9 mouse cellular contexts compared by ENCODE assay signal in the genomic region with DNA sequence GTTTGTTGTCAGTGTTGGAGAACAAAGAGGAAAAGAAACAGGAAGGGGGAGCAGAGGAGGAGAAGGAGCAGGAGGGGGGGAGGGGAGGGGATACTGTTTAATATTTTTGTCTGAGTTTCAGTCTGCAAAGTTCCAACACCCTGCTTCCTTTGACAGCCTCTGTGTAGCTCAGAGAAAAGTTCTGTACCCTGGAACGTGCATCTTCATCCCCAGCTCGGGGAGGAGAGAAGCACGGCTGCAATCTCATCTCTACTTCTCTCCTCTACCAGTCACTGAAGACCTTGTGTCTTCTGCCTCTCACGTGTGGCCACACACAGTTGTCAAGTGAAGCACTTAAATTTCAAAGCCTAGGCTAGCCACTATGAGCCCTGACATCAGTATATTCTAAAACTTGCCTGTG. TPM values are rescaled to one million over a fixed set of nuclear protein-coding genes. Genes with fewer than 3 reads are reported as not detected.
A peak's percentile ranks its signal among the peaks of the same experiment; 100 is the strongest.
DNase-seq lines count a peak whose midpoint lies in the region; ATAC-seq and TF ChIP-seq lines count a peak whose summit lies in the region.
"Had no signal": no experiment of that assay in that cellular context is flagged by ENCODE, and none has a peak within 500 bp of the region (broad histone marks: within the 10 kb centered on the region; RNA-seq: fewer than 3 reads in every experiment).

No protein-coding gene starts in this region.

- peak overlapping the region; percentile 57 for H3K4me2 ChIP-seq in heart, embryonic 16.5 days (ENCODE audit: low read depth, low read length)
- peak overlapping the region; percentile 33; the same call in 1 of the 2 replicates for H3K4me2 ChIP-seq in forebrain, embryonic 14.5 days (ENCODE audit: low read length)
- H3K4me2 ChIP-seq in liver, postnatal 0 days (ENCODE audit: low read depth, low read length) = peak overlapping the region; percentile 44; the same call in 1 of the 2 replicates

- H3K4me1 ChIP-seq in heart, embryonic 16.5 days (ENCODE audit: control insufficient read depth, insufficient read depth, low read length) = no peaks in the 10 kb centered on the region
- no peaks in the 10 kb centered on the region for H3K4me1 ChIP-seq in brown adipose tissue, adult 24 weeks (ENCODE audit: control insufficient read depth, insufficient read depth, insufficient read length, low read length)
- H3K4me1 ChIP-seq in forebrain, embryonic 14.5 days (ENCODE audit: control insufficient read depth, insufficient read depth, low read length) = no peaks in the 10 kb centered on the region
- no peaks in the 10 kb centered on the region for H3K4me1 ChIP-seq in liver, postnatal 0 days (ENCODE audit: insufficient read depth)
- H3K4me1 ChIP-seq in thymus, adult 2 months (replicated peaks; ENCODE audit: control insufficient read depth, insufficient read depth, low read length) = no peaks in the 10 kb centered on the region

- H3K9me3 ChIP-seq in heart, embryonic 16.5 days (replicated peaks; ENCODE audit: control insufficient read depth, low read length) = peaks cover 10% of the 10 kb centered on the region
- no peaks in the 10 kb centered on the region for H3K9me3 ChIP-seq in forebrain, embryonic 14.5 days (replicated peaks; ENCODE audit: control insufficient read depth, low read length)
- H3K9me3 ChIP-seq in liver, postnatal 0 days (ENCODE audit: low read length) = no peaks in the 10 kb centered on the region

- ATAC-seq in heart, embryonic 16.5 days (replicated peaks; ENCODE audit: extremely low read depth, insufficient read depth, low FRiP score) = no peak
- ATAC-seq in forebrain, embryonic 14.5 days = no peak
- ATAC-seq in liver, postnatal 0 days = no peak

- TF ChIP-seq EP300 in liver, postnatal 0 days (IDR thresholded peaks at IDR 0.05; ENCODE audit: low read depth) = no peak

- no peak for TF ChIP-seq CTCF in liver, postnatal 0 days (IDR thresholded peaks at IDR 0.05; ENCODE audit: low read depth)
- TF ChIP-seq CTCF in thymus, adult 2 months (IDR thresholded peaks at IDR 0.05; ENCODE audit: borderline replicate concordance, control insufficient read depth, extremely low read depth, insufficient read depth, low read length, poor library complexity) = no peak

- WGBS in heart, embryonic 16.5 days = 22% methylated on average over 4 of the region's 4 CpGs
- 43% methylated on average over 4 of the region's 4 CpGs for WGBS in forebrain, embryonic 14.5 days
- 48% methylated on average over 4 of the region's 4 CpGs for WGBS in liver, postnatal 0 days (ENCODE audit: insufficient replicate concordance)
- 27% methylated on average over 4 of the region's 4 CpGs for WGBS in thymus, adult 2 months

- no peak overlapping the region; the same call in 1 of the 2 replicates for H3K9ac ChIP-seq in heart, embryonic 16.5 days (ENCODE audit: low read length)
- H3K9ac ChIP-seq in forebrain, embryonic 14.5 days (ENCODE audit: low read length) = 0 out of 2 replicates have a peak overlapping the region, but pooled peaks have one; percentile 32
- no peak overlapping the region for H3K9ac ChIP-seq in liver, postnatal 0 days (replicated peaks)

- no peaks in the 10 kb centered on the region for H3K27me3 ChIP-seq in heart, embryonic 16.5 days (ENCODE audit: control insufficient read depth, insufficient read depth, low read length)
- no peaks in the 10 kb centered on the region for H3K27me3 ChIP-seq in forebrain, embryonic 14.5 days (replicated peaks; ENCODE audit: control insufficient read depth, insufficient read depth, low read length)
- no peaks in the 10 kb centered on the region for H3K27me3 ChIP-seq in liver, postnatal 0 days (ENCODE audit: insufficient read depth, low read length)
- H3K27me3 ChIP-seq in thymus, adult 2 months (ENCODE audit: control insufficient read depth, insufficient read depth, low read length) = no peaks in the 10 kb centered on the region

- peak overlapping the region; percentile 30 for H3K4me3 ChIP-seq in heart, embryonic 16.5 days (ENCODE audit: low read length)
- 0 out of 2 replicates have a peak overlapping the region, but pooled peaks have one; percentile 21 for H3K4me3 ChIP-seq in brown adipose tissue, adult 24 weeks (ENCODE audit: insufficient read depth, low read depth, low read length)
- H3K4me3 ChIP-seq in forebrain, embryonic 14.5 days (ENCODE audit: low read depth, low read length) = no peak overlapping the region
- no peak overlapping the region for H3K4me3 ChIP-seq in liver, postnatal 0 days (ENCODE audit: low read depth, low read length)
- no peak overlapping the region for H3K4me3 ChIP-seq in thymus, adult 2 months (ENCODE audit: control insufficient read depth, insufficient read depth, low read length)

- no peaks in the 10 kb centered on the region for H3K36me3 ChIP-seq in heart, embryonic 16.5 days (ENCODE audit: control insufficient read depth, insufficient read depth)
- no peaks in the 10 kb centered on the region for H3K36me3 ChIP-seq in forebrain, embryonic 14.5 days (ENCODE audit: control insufficient read depth, insufficient read depth, low read length)
- no peaks in the 10 kb centered on the region for H3K36me3 ChIP-seq in liver, postnatal 0 days (replicated peaks; ENCODE audit: insufficient read depth, low read length)
- H3K36me3 ChIP-seq in thymus, adult 2 months (ENCODE audit: control insufficient read depth, insufficient read depth, low read length) = no peaks in the 10 kb centered on the region

- H3K27ac ChIP-seq in heart, embryonic 16.5 days (ENCODE audit: low read length) = no peak overlapping the region
- H3K27ac ChIP-seq in brown adipose tissue, adult 24 weeks (replicated peaks; ENCODE audit: low read depth, low read length) = no peak overlapping the region
- H3K27ac ChIP-seq in forebrain, embryonic 14.5 days (ENCODE audit: low read depth, low read length) = no peak overlapping the region
- no peak overlapping the region for H3K27ac ChIP-seq in liver, postnatal 0 days (ENCODE audit: low read depth)
- no peak overlapping the region for H3K27ac ChIP-seq in thymus, adult 2 months (ENCODE audit: control insufficient read depth, insufficient read depth, low read length)

- no peak for TF ChIP-seq POLR2A in thymus, adult 2 months (IDR thresholded peaks at IDR 0.05; ENCODE audit: control insufficient read depth, extremely low read depth, insufficient read depth, low read length, poor library complexity)

- DNase-seq in heart, adult 9 months (ENCODE audit: low spot score in 2 of 2) = no peak
- DNase-seq in forebrain, embryonic 14.5 days (ENCODE audit: low spot score) = no peak
- DNase-seq in liver, postnatal 0 days = no peak
- no peak for DNase-seq in thymus, adult 2 months
- no peak for DNase-seq in natural killer cell, adult 2 months (ENCODE audit: low spot score in 2 of 2)
- DNase-seq in right cerebral cortex, adult 2 months (ENCODE audit: low spot score in 2 of 2) = no peak
- DNase-seq: cerebellum, postnatal 36 days had no signal

RNA-seq across cellular contexts. Expression of a gene that starts 55.1 kb away (rescaled TPM):
- polyA plus RNA-seq in heart, embryonic 16.5 days (2015; fragmentation: Nextera tagmentation; extraction: Ambion mirVana) = 0.05 TPM in 1 of 2 replicates, not detected in the other
- not detected in 2 replicates for polyA plus RNA-seq in brown adipose tissue, adult 24 weeks (2012; ENCODE audit: insufficient read depth, insufficient read length, missing spikeins)
- not detected in 2 replicates for polyA plus RNA-seq in forebrain, embryonic 14.5 days (2014; fragmentation: Nextera tagmentation; extraction: Ambion mirVana)
- polyA plus RNA-seq in liver, postnatal 0 days (2015; fragmentation: Nextera tagmentation; extraction: Ambion mirVana) = 0.01 TPM in 2 replicates
- 0.46 and 0.50 TPM in 2 replicates for polyA plus RNA-seq in thymus, adult 2 months (2012; rRNA removed)

RNA-seq across cellular contexts. Expression of a gene that starts 59.5 kb away (rescaled TPM):
- polyA plus RNA-seq in heart, embryonic 16.5 days (2015; fragmentation: Nextera tagmentation; extraction: Ambion mirVana) = 183 and 186 TPM in 2 replicates
- 91.7 and 147 TPM in 2 replicates for polyA plus RNA-seq in brown adipose tissue, adult 24 weeks (2012; ENCODE audit: insufficient read depth, insufficient read length, missing spikeins)
- polyA plus RNA-seq in forebrain, embryonic 14.5 days (2014; fragmentation: Nextera tagmentation; extraction: Ambion mirVana) = 443 and 469 TPM in 2 replicates
- polyA plus RNA-seq in liver, postnatal 0 days (2015; fragmentation: Nextera tagmentation; extraction: Ambion mirVana) = 118 and 128 TPM in 2 replicates
- 42.1 and 44.7 TPM in 2 replicates for polyA plus RNA-seq in thymus, adult 2 months (2012; rRNA removed)

Comparison
In these comparisons a context has a peak if more than half of its experiments do, and no peak if none do; other contexts are left out.
1. H3K4me3 ChIP-seq: peak in heart, embryonic 16.5 days (single experiment) and brown adipose tissue, adult 24 weeks (single experiment); none in forebrain, embryonic 14.5 days (single experiment), liver, postnatal 0 days (single experiment) and thymus, adult 2 months (single experiment).
2. Peak in every context shown above with its lines, with median percentiles within 50 percentile points of each other: H3K4me2 ChIP-seq.